Mouse (Mus musculus) liver, embryonic 12.5 days (tissue): ENCODE measurements around the gene Abr. TPM values are rescaled to one million over a fixed set of nuclear protein-coding genes. Genes with fewer than 3 reads are reported as not detected.

Source experiments
- ATAC-seq: fragments of 200-750 bp; cut with Nextera tagmentation; 2 replicates; pipeline ENCODE4 v1.8.0; 2017; ENCODE audit warnings: moderate number of reproducible peaks, mild to moderate bottlenecking, moderate library complexity
- H3K27ac ChIP-seq: fragments of 300-500 bp; sonication (generic); 2 replicates; pipeline ENCODE4 v1.5.1; 2016; ENCODE audit warnings: mild to moderate bottlenecking
- H3K27me3 ChIP-seq: fragments of 300-500 bp; sonication (generic); replicated peaks from 2 replicates; pipeline ENCODE4 v1.6.1; 2016; ENCODE audit warnings: mild to moderate bottlenecking, moderate library complexity
- H3K36me3 ChIP-seq: fragments of 300-500 bp; sonication (generic); 2 replicates; pipeline ENCODE4 v1.6.1; 2016; ENCODE audit warnings: mild to moderate bottlenecking, moderate library complexity
- H3K4me1 ChIP-seq: fragments of 300-500 bp; sonication (generic); 2 replicates; pipeline ENCODE4 v1.6.1; 2016
- H3K4me2 ChIP-seq: fragments of 300-500 bp; sonication (generic); 2 replicates; pipeline ENCODE4 v1.6.1; 2016; ENCODE audit warnings: mild to moderate bottlenecking, moderate library complexity
- H3K4me3 ChIP-seq: fragments of 300-500 bp; sonication (generic); 2 replicates; pipeline ENCODE4 v1.5.1; 2016; ENCODE audit warnings: mild to moderate bottlenecking, moderate library complexity
- H3K9ac ChIP-seq: fragments of 300-500 bp; sonication (generic); 2 replicates; pipeline ENCODE4 v1.6.1; 2016; ENCODE audit warnings: mild to moderate bottlenecking, moderate library complexity
- H3K9me3 ChIP-seq: fragments of 300-500 bp; sonication (generic); replicated peaks from 2 replicates; pipeline ENCODE4 v1.6.1; 2016; ENCODE audit warnings: mild to moderate bottlenecking, moderate library complexity
- WGBS: fragments of 180-500 bp; shearing (Covaris S2); methylation state at CpG from one replicate; pipeline ENCODE4 v1.1.7; 2016; ENCODE audit not compliant: insufficient replicate concordance; 5-methylcytosine and 5-hydroxymethylcytosine counted together
- polyA plus RNA-seq: library from polyadenylated mRNA; unstranded; fragments of >200 nt; fragmentation: Nextera tagmentation; extraction: Ambion mirVana; gene quantifications from 2 replicates; pipeline ENCODE4 v1.2.1, GENCODE M21; 2016

Abr gene
- polyA plus RNA-seq, 1 experiment from 2014 or later: 5.8 TPM

- H3K4me2 ChIP-seq: no peak overlapping the region
- 80% methylated on average over 5 of the region's 5 CpGs for WGBS
- H3K4me1 ChIP-seq: no peaks in the 10 kb centered on the region
These were observed 186.1 kb downstream of the Abr start for GRCm38 (mm10) chr11:76436009-76436408.

GRCm38 (mm10) chr11:76429966-76430631, 192.0 kb downstream of the Abr start:
- Histone ChIP-seq H3K36me3 (no peaks in the 10 kb centered on the region), H3K27ac (no peak overlapping the region), H3K4me3 (no peak overlapping the region), H3K9ac (no peak overlapping the region), H3K4me2 (no peak overlapping the region), H3K9me3 (no peaks in the 10 kb centered on the region), H3K27me3 (no peaks in the 10 kb centered on the region), H3K4me1 (no peaks in the 10 kb centered on the region)
- no peak for ATAC-seq
- WGBS: 72% methylated on average over 6 of the region's 6 CpGs

More at GRCm38 (mm10) chr11:76436009-76436408, 186.1 kb downstream of the Abr start:
- peaks cover 50% of the 10 kb centered on the region for H3K27me3 ChIP-seq
- H3K36me3 ChIP-seq: no peaks in the 10 kb centered on the region
- ATAC-seq: no peak
- no peak overlapping the region for H3K9ac ChIP-seq
- H3K4me3 ChIP-seq: no peak overlapping the region
- H3K27ac ChIP-seq: no peak overlapping the region
- no peaks in the 10 kb centered on the region for H3K9me3 ChIP-seq

GRCm38 (mm10) chr11:76429556-76429955, 192.6 kb downstream of the Abr start:
- no peaks in the 10 kb centered on the region for H3K27me3 ChIP-seq
- H3K4me3 ChIP-seq: no peak overlapping the region
- H3K4me1 ChIP-seq: no peaks in the 10 kb centered on the region
- no peak overlapping the region for H3K9ac ChIP-seq
- H3K9me3 ChIP-seq: no peaks in the 10 kb centered on the region
- ATAC-seq: no peak
- no peak overlapping the region for H3K27ac ChIP-seq
- H3K4me2 ChIP-seq: no peak overlapping the region
- 60% methylated on average over 7 of the region's 7 CpGs for WGBS
- H3K36me3 ChIP-seq: no peaks in the 10 kb centered on the region

- Histone ChIP-seq H3K4me2 (no peak overlapping the region), H3K27me3 (no peaks in the 10 kb centered on the region), H3K9ac (no peak overlapping the region), H3K9me3 (no peaks in the 10 kb centered on the region), H3K4me1 (no peaks in the 10 kb centered on the region), H3K27ac (no peak overlapping the region), H3K36me3 (0 out of 2 replicates have a peak, but pooled peaks cover under 1% of the 10 kb centered on the region), H3K4me3 (no peak overlapping the region)
- WGBS: 45% methylated on average over 4 of the region's 4 CpGs
- no peak for ATAC-seq
These were observed 193.1 kb downstream of the Abr start for GRCm38 (mm10) chr11:76429046-76429445.

GRCm38 (mm10) chr11:76427781-76428180, 194.3 kb downstream of the Abr start:
- H3K27ac ChIP-seq: no peak overlapping the region
- no peaks in the 10 kb centered on the region for H3K9me3 ChIP-seq
- no peaks in the 10 kb centered on the region for H3K4me1 ChIP-seq
- 0 out of 2 replicates have a peak, but pooled peaks cover 3% of the 10 kb centered on the region for H3K36me3 ChIP-seq
- no peak overlapping the region for H3K4me3 ChIP-seq
- WGBS: 58% methylated on average over 3 of the region's 3 CpGs
- ATAC-seq: no peak
- no peaks in the 10 kb centered on the region for H3K27me3 ChIP-seq
- H3K9ac ChIP-seq: no peak overlapping the region
- H3K4me2 ChIP-seq: no peak overlapping the region

- Histone ChIP-seq H3K36me3 (0 out of 2 replicates have a peak, but pooled peaks cover 3% of the 10 kb centered on the region), H3K27ac (no peak overlapping the region), H3K4me3 (no peak overlapping the region), H3K27me3 (no peaks in the 10 kb centered on the region), H3K9me3 (no peaks in the 10 kb centered on the region), H3K4me2 (no peak overlapping the region), H3K9ac (no peak overlapping the region), H3K4me1 (no peaks in the 10 kb centered on the region)
- 67% methylated on average over 6 of the region's 6 CpGs for WGBS
- no peak for ATAC-seq
These were observed 196.4 kb downstream of the Abr start for GRCm38 (mm10) chr11:76425749-76426148.

GRCm38 (mm10) chr11:76420896-76421295, 201.2 kb downstream of the Abr start:
- Histone ChIP-seq H3K9me3 (no peaks in the 10 kb centered on the region), H3K4me3 (no peak overlapping the region), H3K4me2 (no peak overlapping the region), H3K4me1 (no peaks in the 10 kb centered on the region), H3K9ac (no peak overlapping the region), H3K36me3 (peaks cover 35% of the 10 kb centered on the region), H3K27me3 (no peaks in the 10 kb centered on the region), H3K27ac (no peak overlapping the region)
- WGBS: 49% methylated on average over 4 of the region's 4 CpGs
- ATAC-seq: no peak

GRCm38 (mm10) chr11:76419179-76419578, 202.9 kb downstream of the Abr start:
- no peak overlapping the region for H3K9ac ChIP-seq
- no peak overlapping the region for H3K4me3 ChIP-seq
- no peak for ATAC-seq
- H3K27ac ChIP-seq: no peak overlapping the region
- H3K4me1 ChIP-seq: no peaks in the 10 kb centered on the region
- no peaks in the 10 kb centered on the region for H3K9me3 ChIP-seq
- no peaks in the 10 kb centered on the region for H3K27me3 ChIP-seq
- WGBS: 53% methylated on average over 4 of the region's 4 CpGs
- no peak overlapping the region for H3K4me2 ChIP-seq
- H3K36me3 ChIP-seq: peaks cover 53% of the 10 kb centered on the region

GRCm38 (mm10) chr11:76418423-76418822, 203.7 kb downstream of the Abr start:
- no peak overlapping the region for H3K4me2 ChIP-seq
- no peaks in the 10 kb centered on the region for H3K27me3 ChIP-seq
- peaks cover 58% of the 10 kb centered on the region for H3K36me3 ChIP-seq

GRCm38 (mm10) chr11:76415985-76416384, 206.1 kb downstream of the Abr start:
- ATAC-seq: no peak
- H3K27ac ChIP-seq: no peak overlapping the region
- H3K4me1 ChIP-seq: peaks cover 4% of the 10 kb centered on the region; the same call in 1 of the 2 replicates
- H3K9ac ChIP-seq: no peak overlapping the region
- WGBS: 57% methylated on average over 2 of the region's 2 CpGs
- H3K27me3 ChIP-seq: no peaks in the 10 kb centered on the region
- no peak overlapping the region for H3K4me3 ChIP-seq
- H3K9me3 ChIP-seq: no peaks in the 10 kb centered on the region
- peaks cover 78% of the 10 kb centered on the region for H3K36me3 ChIP-seq
- H3K4me2 ChIP-seq: no peak overlapping the region

More at GRCm38 (mm10) chr11:76418423-76418822, 203.7 kb downstream of the Abr start:
- no peak overlapping the region for H3K9ac ChIP-seq
- WGBS: 84% methylated on average over 8 of the region's 8 CpGs
- H3K9me3 ChIP-seq: no peaks in the 10 kb centered on the region
- no peak for ATAC-seq
- no peak overlapping the region for H3K4me3 ChIP-seq
- H3K4me1 ChIP-seq: no peaks in the 10 kb centered on the region
- no peak overlapping the region for H3K27ac ChIP-seq

GRCm38 (mm10) chr11:76415001-76415400, 207.1 kb downstream of the Abr start:
- H3K27ac ChIP-seq: no peak overlapping the region
- no peaks in the 10 kb centered on the region for H3K9me3 ChIP-seq
- no peak overlapping the region for H3K4me2 ChIP-seq
- H3K4me3 ChIP-seq: no peak overlapping the region
- no peak overlapping the region for H3K9ac ChIP-seq
- H3K36me3 ChIP-seq: peaks cover 82% of the 10 kb centered on the region
- 83% methylated on average over 4 of the region's 4 CpGs for WGBS
- no peaks in the 10 kb centered on the region for H3K27me3 ChIP-seq
- peaks cover 4% of the 10 kb centered on the region; the same call in 1 of the 2 replicates for H3K4me1 ChIP-seq
- no peak for ATAC-seq

GRCm38 (mm10) chr11:76413202-76413601, 208.9 kb downstream of the Abr start:
- Histone ChIP-seq H3K9me3 (no peaks in the 10 kb centered on the region), H3K36me3 (peaks cover 81% of the 10 kb centered on the region), H3K27ac (no peak overlapping the region), H3K4me2 (no peak overlapping the region), H3K9ac (no peak overlapping the region), H3K4me1 (peaks cover 11% of the 10 kb centered on the region), H3K27me3 (no peaks in the 10 kb centered on the region), H3K4me3 (no peak overlapping the region)
- ATAC-seq: no peak
- WGBS: 59% methylated on average over 4 of the region's 4 CpGs

GRCm38 (mm10) chr11:76410826-76411225, 211.3 kb downstream of the Abr start:
- Histone ChIP-seq H3K4me3 (no peak overlapping the region), H3K27me3 (no peaks in the 10 kb centered on the region), H3K36me3 (peaks cover 57% of the 10 kb centered on the region), H3K9me3 (no peaks in the 10 kb centered on the region), H3K27ac (no peak overlapping the region), H3K4me2 (no peak overlapping the region), H3K4me1 (peaks cover 19% of the 10 kb centered on the region), H3K9ac (no peak overlapping the region)
- 68% methylated on average over 12 of the region's 12 CpGs for WGBS
- ATAC-seq: no peak
